ENCODE assay signal across 8 mouse cellular contexts in the genomic region with DNA sequence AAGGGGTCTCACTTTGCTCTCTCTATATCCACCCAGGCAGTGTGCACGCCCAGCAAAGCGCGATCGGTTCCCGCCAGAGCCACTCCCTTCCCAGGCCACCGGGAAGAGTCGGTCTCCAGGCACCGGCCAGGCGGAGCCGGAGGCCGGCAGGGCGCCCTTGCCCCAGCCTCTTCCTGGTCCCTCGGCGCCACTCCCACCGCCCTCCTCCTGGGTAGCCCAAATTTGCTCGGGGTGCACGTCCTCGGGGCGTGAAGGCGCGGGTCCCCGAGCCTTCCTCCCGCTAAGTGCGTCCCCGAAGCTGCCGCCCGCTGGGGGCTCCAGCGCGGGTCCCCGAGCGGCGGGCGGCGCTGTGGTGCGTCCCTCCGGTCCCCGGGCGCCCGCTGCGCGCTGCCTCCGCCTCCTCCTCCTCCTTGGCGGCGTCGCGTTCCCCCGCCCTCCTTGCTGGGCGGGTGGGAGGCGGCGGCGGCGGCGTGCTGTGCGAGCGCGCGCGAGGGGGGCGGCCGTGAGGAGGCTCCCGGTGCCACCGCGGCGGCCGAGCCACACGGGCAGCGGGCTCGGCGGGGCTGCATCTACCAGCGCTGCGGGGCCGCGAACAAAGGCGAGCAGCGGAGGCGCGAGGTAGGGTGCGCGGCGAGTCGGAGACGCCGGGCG. TPM values are rescaled to one million over a fixed set of nuclear protein-coding genes. Genes with fewer than 3 reads are reported as not detected.
DNase-seq lines count a peak whose midpoint lies in the region; ATAC-seq and TF ChIP-seq lines count a peak whose summit lies in the region.

A gene (plus strand): TSS at position 144 of the 651 bp plus-strand sequence.

- peak; percentile 88 for ATAC-seq in heart, embryonic 12.5 days (ENCODE audit: insufficient number of reproducible peaks, low FRiP score)
- ATAC-seq in kidney, postnatal 0 days (replicated peaks; ENCODE audit: low FRiP score, low read depth), result peak; percentile 92
- peak; percentile 87 for ATAC-seq in liver, embryonic 12.5 days
- peak; percentile 91 for ATAC-seq in stomach, embryonic 14.5 days (ENCODE audit: insufficient number of reproducible peaks, insufficient read depth, low FRiP score, low read depth)

- H3K79me2 ChIP-seq in C2C12 (ENCODE audit: control insufficient read depth, insufficient read depth), result peaks cover 39% of the 10 kb centered on the region

- H3K79me3 ChIP-seq in C2C12 (ENCODE audit: low read depth), result peaks cover 8% of the 10 kb centered on the region

- H3ac ChIP-seq in C2C12 (ENCODE audit: control insufficient read depth, insufficient read length, low read depth), result peak within 1 kb of the TSS; percentile 87

- no peaks in the 10 kb centered on the region for H3K9me3 ChIP-seq in heart, embryonic 12.5 days (replicated peaks)
- H3K9me3 ChIP-seq in kidney, postnatal 0 days (replicated peaks; ENCODE audit: low read length), result no peaks in the 10 kb centered on the region
- H3K9me3 ChIP-seq in liver, embryonic 12.5 days (replicated peaks), result no peaks in the 10 kb centered on the region
- H3K9me3 ChIP-seq in stomach, embryonic 14.5 days (ENCODE audit: control insufficient read depth, low read depth, low read length), result no peaks in the 10 kb centered on the region

- peaks cover 4% of the 10 kb centered on the region; the same call in 1 of the 2 replicates for H3K4me1 ChIP-seq in embryonic fibroblast, embryonic 13.5 days (ENCODE audit: control insufficient read depth, insufficient read depth, low read length)
- H3K4me1 ChIP-seq in heart, embryonic 12.5 days (replicated peaks), result peaks cover 18% of the 10 kb centered on the region
- H3K4me1 ChIP-seq in kidney, postnatal 0 days (replicated peaks; ENCODE audit: insufficient read depth, low read length), result peaks cover 12% of the 10 kb centered on the region
- peaks cover 9% of the 10 kb centered on the region; the same call in 1 of the 2 replicates for H3K4me1 ChIP-seq in liver, embryonic 12.5 days
- H3K4me1 ChIP-seq in stomach, embryonic 14.5 days (ENCODE audit: control insufficient read depth, insufficient read depth, low read length), result peaks cover 17% of the 10 kb centered on the region; the same call in 1 of the 2 replicates

- peak within 1 kb of the TSS; percentile 97 for H3K4me2 ChIP-seq in heart, embryonic 12.5 days
- H3K4me2 ChIP-seq in kidney, postnatal 0 days (ENCODE audit: low read length), result peak within 1 kb of the TSS; percentile 83
- peak within 1 kb of the TSS; percentile 91 for H3K4me2 ChIP-seq in liver, embryonic 12.5 days
- H3K4me2 ChIP-seq in stomach, embryonic 14.5 days (replicated peaks; ENCODE audit: low read depth, low read length), result peak within 1 kb of the TSS; percentile 70

- peak within 1 kb of the TSS; percentile 83 for H3K9ac ChIP-seq in heart, embryonic 12.5 days
- H3K9ac ChIP-seq in kidney, postnatal 0 days (ENCODE audit: low read depth, low read length), result peak within 1 kb of the TSS; percentile 89
- H3K9ac ChIP-seq in liver, embryonic 12.5 days, result peak within 1 kb of the TSS; percentile 77
- peak within 1 kb of the TSS; percentile 74 for H3K9ac ChIP-seq in stomach, embryonic 14.5 days (replicated peaks; ENCODE audit: low read depth, low read length)

- peak within 1 kb of the TSS; percentile 35 for H3K27ac ChIP-seq in embryonic fibroblast, embryonic 13.5 days (ENCODE audit: insufficient read depth, low read length)
- peak within 1 kb of the TSS; percentile 80 for H3K27ac ChIP-seq in heart, embryonic 12.5 days (ENCODE audit: poor library complexity, severe bottlenecking)
- H3K27ac ChIP-seq in kidney, postnatal 0 days, result peak within 1 kb of the TSS; percentile 85
- peak within 1 kb of the TSS; percentile 58 for H3K27ac ChIP-seq in liver, embryonic 12.5 days
- peak within 1 kb of the TSS; percentile 83 for H3K27ac ChIP-seq in stomach, embryonic 14.5 days (ENCODE audit: low read length)

- peak; percentile 58 for TF ChIP-seq POLR2A in embryonic fibroblast, embryonic 13.5 days (IDR thresholded peaks at IDR 0.05; ENCODE audit: low read depth, low read length)

- WGBS in heart, embryonic 12.5 days, result 0% methylated on average over 74 of the region's 84 CpGs
- under 1% methylated on average over 69 of the region's 84 CpGs for WGBS in kidney, postnatal 0 days
- under 1% methylated on average over 67 of the region's 84 CpGs for WGBS in liver, embryonic 12.5 days (ENCODE audit: insufficient replicate concordance)
- whole genome bisulfite sequencing in stomach, embryonic 14.5 days, result under 1% methylated on average over 60 of the region's 84 CpGs

- H3K27me3 ChIP-seq in C2C12 (ENCODE audit: control insufficient read depth, insufficient read depth, insufficient read length), result no peaks in the 10 kb centered on the region
- H3K27me3 ChIP-seq in heart, embryonic 12.5 days (replicated peaks), result peaks cover 2% of the 10 kb centered on the region; the same call in 1 of the 2 replicates
- no peaks in the 10 kb centered on the region for H3K27me3 ChIP-seq in kidney, postnatal 0 days (ENCODE audit: insufficient read depth, low read length)
- H3K27me3 ChIP-seq in liver, embryonic 12.5 days (replicated peaks), result peaks cover 25% of the 10 kb centered on the region
- no peaks in the 10 kb centered on the region for H3K27me3 ChIP-seq in stomach, embryonic 14.5 days (ENCODE audit: control insufficient read depth, insufficient read depth, low read length)

- H3K36me3 ChIP-seq in C2C12 (ENCODE audit: control insufficient read depth, insufficient read depth), result no peaks in the 10 kb centered on the region
- 0 out of 2 replicates have a peak, but pooled peaks cover 2% of the 10 kb centered on the region for H3K36me3 ChIP-seq in heart, embryonic 12.5 days
- H3K36me3 ChIP-seq in kidney, postnatal 0 days (ENCODE audit: insufficient read depth, low read length), result no peaks in the 10 kb centered on the region
- H3K36me3 ChIP-seq in liver, embryonic 12.5 days, result peaks cover 4% of the 10 kb centered on the region; the same call in 1 of the 2 replicates
- H3K36me3 ChIP-seq in stomach, embryonic 14.5 days (ENCODE audit: control insufficient read depth, insufficient read depth, low read length), result 0 out of 2 replicates have a peak, but pooled peaks cover 3% of the 10 kb centered on the region

- H3K4me3 ChIP-seq in C2C12 (ENCODE audit: insufficient read depth, poor library complexity, severe bottlenecking), result peak within 1 kb of the TSS; percentile 56
- peak within 1 kb of the TSS; percentile 95 for H3K4me3 ChIP-seq in embryonic fibroblast, embryonic 13.5 days (ENCODE audit: insufficient read depth, low read length)
- peak within 1 kb of the TSS; percentile 89 for H3K4me3 ChIP-seq in heart, embryonic 12.5 days
- H3K4me3 ChIP-seq in kidney, postnatal 0 days (replicated peaks; ENCODE audit: low read depth, low read length), result peak within 1 kb of the TSS; percentile 83
- peak within 1 kb of the TSS; percentile 70 for H3K4me3 ChIP-seq in liver, embryonic 12.5 days
- H3K4me3 ChIP-seq in stomach, embryonic 14.5 days (ENCODE audit: low read depth, low read length), result peak within 1 kb of the TSS; percentile 74

- TF ChIP-seq CTCF in C2C12 (IDR thresholded peaks at IDR 0.05; ENCODE audit: control insufficient read depth, insufficient read depth, insufficient read length), result peak; percentile 48
- no peak for TF ChIP-seq CTCF in embryonic fibroblast, embryonic 13.5 days (IDR thresholded peaks at IDR 0.05; ENCODE audit: borderline replicate concordance, insufficient read depth, low read length)
- TF ChIP-seq CTCF in kidney, postnatal 0 days (IDR thresholded peaks at IDR 0.05; ENCODE audit: low read depth), result peak; percentile 14; the same call in 1 of the 2 replicates

- DNase-seq in adrenal gland, postnatal 4 days (ENCODE audit: low spot score in 2 of 2), result peak; percentile 59 to 60
- DNase-seq in kidney, postnatal 0 days (ENCODE audit: low spot score), result peak; percentile 92
- DNase-seq in natural killer cell, adult 2 months (ENCODE audit: low spot score in 2 of 2), result peak; percentile 14 to 43

TF ChIP-seq in C2C12, 6 proteins besides CTCF, POLR2A, EP300 and RAD21:
- TF ChIP-seq CEBPB (IDR thresholded peaks at IDR 0.05; ENCODE audit: low read depth) (no peak), MAX (IDR thresholded peaks at IDR 0.05) (no peak), USF1 (IDR thresholded peaks at IDR 0.05; ENCODE audit: low read depth) (no peak), MYOG (IDR thresholded peaks at IDR 0.05; ENCODE audit: control insufficient read depth, extremely low read depth, insufficient read length) (no peak), MYOD1 (IDR thresholded peaks at IDR 0.05; ENCODE audit: control insufficient read depth, insufficient read length, low read depth) (no peak)

RNA-seq across cellular contexts. Expression of the gene that starts here (rescaled TPM):
- polyA plus RNA-seq in C2C12 (2012; fragmentation: generic; extraction: Trizol), result 3.8 TPM
- 10 to 100 TPM; 14.1 to 20.4 TPM for total RNA-seq in adrenal gland, postnatal 4 days (2021)
- polyA plus RNA-seq in embryonic fibroblast, embryonic 13.5 days (2011; ENCODE audit: insufficient read length, low read depth, missing spikeins), result 10.9 and 20.5 TPM in 2 replicates
- polyA plus RNA-seq in heart, embryonic 12.5 days (2016; fragmentation: Nextera tagmentation; extraction: Ambion mirVana), result 6.5 and 7.5 TPM in 2 replicates
- 18.1 and 21.8 TPM in 2 replicates for polyA plus RNA-seq in kidney, postnatal 0 days (2015; fragmentation: Nextera tagmentation; extraction: Ambion mirVana)
- polyA plus RNA-seq in liver, embryonic 12.5 days (2016; fragmentation: Nextera tagmentation; extraction: Ambion mirVana), result 2.8 and 3.2 TPM in 2 replicates
- 14.5 and 15.5 TPM in 2 replicates for polyA plus RNA-seq in stomach, embryonic 14.5 days (2014; fragmentation: Nextera tagmentation; extraction: Ambion mirVana)

Comparison
In these comparisons a context has a peak if more than half of its experiments do, and no peak if none do; other contexts are left out.
1. Peak in every context shown above with its lines: DNase-seq, ATAC-seq, H3K4me3 ChIP-seq and H3K27ac ChIP-seq.
2. DNase-seq: peak in every context shown above with its lines; median percentile 92 in kidney, postnatal 0 days; 60 in adrenal gland, postnatal 4 days; 28 in natural killer cell, adult 2 months.
3. H3K27ac ChIP-seq: peak in every context shown above with its lines; median percentile 85 in kidney, postnatal 0 days; 83 in stomach, embryonic 14.5 days; 80 in heart, embryonic 12.5 days; 58 in liver, embryonic 12.5 days; 35 in embryonic fibroblast, embryonic 13.5 days.